Mouse (Mus musculus) heart, embryonic 12.5 days (tissue): ENCODE data around the gene Rtn4. TPM values are rescaled to one million over a fixed set of nuclear protein-coding genes. Genes with fewer than 3 reads are reported as not detected.
"Not testable (repeated sequence)": the region's sequence is repeated elsewhere in the genome, so short reads cannot be mapped to it uniquely, and the experiment has no call there.

Experiments used
- ATAC-seq: fragments of 200-750 bp; cut with Nextera tagmentation; 2 replicates; pipeline ENCODE4 v1.8.0; 2017; ENCODE audit warnings: moderate TSS enrichment, moderate library complexity; ENCODE audit not compliant: insufficient number of reproducible peaks, low FRiP score
- H3K27ac ChIP-seq: fragments of 300-500 bp; sonication (generic); 2 replicates; pipeline ENCODE4 v1.5.1; 2016; ENCODE audit warnings: mild to moderate bottlenecking, moderate library complexity; ENCODE audit not compliant: poor library complexity, severe bottlenecking
- H3K27me3 ChIP-seq: fragments of 300-500 bp; sonication (generic); replicated peaks from 2 replicates; pipeline ENCODE4 v1.6.1; 2016; ENCODE audit warnings: mild to moderate bottlenecking, moderate library complexity
- H3K36me3 ChIP-seq: fragments of 300-500 bp; sonication (generic); 2 replicates; pipeline ENCODE4 v1.6.1; 2016; ENCODE audit warnings: mild to moderate bottlenecking, moderate library complexity
- H3K4me1 ChIP-seq: fragments of 300-500 bp; sonication (generic); replicated peaks from 2 replicates; pipeline ENCODE4 v1.6.1; 2016; ENCODE audit warnings: mild to moderate bottlenecking
- H3K4me2 ChIP-seq: fragments of 300-500 bp; sonication (generic); 2 replicates; pipeline ENCODE4 v1.6.1; 2016; ENCODE audit warnings: mild to moderate bottlenecking, moderate library complexity
- H3K4me3 ChIP-seq: fragments of 300-500 bp; sonication (generic); 2 replicates; pipeline ENCODE4 v1.5.1; 2016; ENCODE audit warnings: mild to moderate bottlenecking
- H3K9ac ChIP-seq: fragments of 300-500 bp; sonication (generic); 2 replicates; pipeline ENCODE4 v1.6.1; 2016; ENCODE audit warnings: mild to moderate bottlenecking, moderate library complexity
- H3K9me3 ChIP-seq: fragments of 300-500 bp; sonication (generic); replicated peaks from 2 replicates; pipeline ENCODE4 v1.6.1; 2016; ENCODE audit warnings: mild to moderate bottlenecking, moderate library complexity
- WGBS: fragments of 180-500 bp; shearing (Covaris S2); methylation state at CpG from one replicate; pipeline ENCODE4 v1.1.7; 2016; 5-methylcytosine and 5-hydroxymethylcytosine counted together
- polyA plus RNA-seq: library from polyadenylated mRNA; unstranded; fragments of >200 nt; fragmentation: Nextera tagmentation; extraction: Ambion mirVana; gene quantifications from 2 replicates; pipeline ENCODE4 v1.2.1, GENCODE M21; 2016

Rtn4 gene
- polyA plus RNA-seq, 1 experiment from 2014 or later = 77.8 TPM

DNA sequence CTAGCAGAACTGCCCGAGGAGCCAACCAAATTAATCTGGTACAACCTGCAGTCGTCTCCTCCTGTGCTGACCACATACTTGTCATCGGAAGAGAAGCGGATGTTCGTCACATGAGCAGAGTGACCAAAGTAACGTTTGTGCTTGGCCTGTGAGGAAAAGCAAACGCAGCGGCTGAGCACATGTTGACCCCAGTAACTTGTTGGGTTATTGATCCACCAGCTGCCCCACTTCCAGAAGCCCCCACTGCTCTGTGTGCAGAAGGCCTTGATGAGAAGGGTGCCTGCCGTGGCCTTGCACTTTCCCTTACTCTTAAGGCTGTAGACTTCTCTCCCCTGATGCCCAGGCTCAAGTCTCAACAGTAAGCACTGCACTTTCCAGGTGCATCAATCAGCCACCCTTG, 53.5 kb downstream of the Rtn4 start:
- no peak for ATAC-seq
- Histone ChIP-seq H3K9ac (no peak overlapping the region), H3K27ac (no peak overlapping the region), H3K4me1 (0 out of 2 replicates have a peak, but pooled peaks cover 3% of the 10 kb centered on the region), H3K9me3 (no peaks in the 10 kb centered on the region), H3K4me2 (no peak overlapping the region), H3K4me3 (no peak overlapping the region), H3K36me3 (peaks cover 49% of the 10 kb centered on the region), H3K27me3 (no peaks in the 10 kb centered on the region)
- 88% methylated on average over 9 of the region's 9 CpGs for WGBS

DNA sequence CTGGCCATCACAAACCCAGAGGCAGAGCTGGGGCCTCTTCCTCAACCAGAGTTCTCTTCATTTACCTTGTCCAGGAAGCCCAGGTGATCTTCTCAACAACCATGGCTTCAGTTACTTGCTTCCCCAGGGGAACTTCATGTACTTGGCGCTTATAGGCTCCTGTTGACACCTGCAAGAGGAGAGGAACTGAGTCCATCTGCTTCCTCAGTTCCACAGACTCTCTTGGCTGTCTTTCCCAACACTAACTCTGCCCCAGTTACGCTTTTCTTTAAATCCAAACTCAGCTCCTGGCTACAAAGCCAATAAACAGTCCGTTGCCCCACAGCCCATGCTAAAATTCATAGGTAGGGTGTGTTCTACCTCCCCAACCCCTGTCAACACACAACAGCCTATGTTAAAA, 54.6 kb downstream of the Rtn4 start:
- H3K4me3 ChIP-seq = no peak overlapping the region
- ATAC-seq = no peak
- no peaks in the 10 kb centered on the region for H3K27me3 ChIP-seq
- no peaks in the 10 kb centered on the region for H3K9me3 ChIP-seq
- peaks cover 9% of the 10 kb centered on the region; the same call in 1 of the 2 replicates for H3K4me1 ChIP-seq
- H3K9ac ChIP-seq = no peak overlapping the region
- 86% methylated on average over 3 of the region's 3 CpGs for WGBS
- H3K36me3 ChIP-seq = peaks cover 45% of the 10 kb centered on the region
- no peak overlapping the region for H3K4me2 ChIP-seq
- H3K27ac ChIP-seq = no peak overlapping the region

DNA sequence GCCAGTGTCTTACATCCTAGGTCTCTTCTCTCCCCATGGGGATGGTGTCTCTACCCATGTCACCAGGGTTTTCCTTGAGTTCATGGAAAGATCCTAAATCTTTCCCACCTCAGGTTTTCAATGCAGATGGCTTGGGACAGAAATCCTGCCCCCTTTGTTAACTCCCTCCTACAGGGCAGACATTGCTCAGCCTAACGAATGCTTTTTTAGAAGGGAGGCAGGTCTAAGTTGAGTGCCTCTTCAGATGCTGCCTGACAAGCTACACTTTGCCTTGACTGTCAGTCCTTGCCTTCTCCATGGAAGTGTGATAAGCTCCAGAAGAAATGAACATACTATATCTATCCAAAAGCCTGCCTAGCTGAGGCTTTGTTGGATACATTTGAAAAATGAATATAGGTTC, 55.1 kb downstream of the Rtn4 start:
- no peak for ATAC-seq
- H3K4me2 ChIP-seq = no peak overlapping the region
- WGBS = 58% methylated on average over 1 of the region's 1 CpGs
- H3K27me3 ChIP-seq = no peaks in the 10 kb centered on the region
- H3K27ac ChIP-seq = no peak overlapping the region
- H3K9me3 ChIP-seq = no peaks in the 10 kb centered on the region
- H3K4me3 ChIP-seq = no peak overlapping the region
- no peak overlapping the region for H3K9ac ChIP-seq
- peaks cover 9% of the 10 kb centered on the region; the same call in 1 of the 2 replicates for H3K4me1 ChIP-seq
- peaks cover 45% of the 10 kb centered on the region for H3K36me3 ChIP-seq

DNA sequence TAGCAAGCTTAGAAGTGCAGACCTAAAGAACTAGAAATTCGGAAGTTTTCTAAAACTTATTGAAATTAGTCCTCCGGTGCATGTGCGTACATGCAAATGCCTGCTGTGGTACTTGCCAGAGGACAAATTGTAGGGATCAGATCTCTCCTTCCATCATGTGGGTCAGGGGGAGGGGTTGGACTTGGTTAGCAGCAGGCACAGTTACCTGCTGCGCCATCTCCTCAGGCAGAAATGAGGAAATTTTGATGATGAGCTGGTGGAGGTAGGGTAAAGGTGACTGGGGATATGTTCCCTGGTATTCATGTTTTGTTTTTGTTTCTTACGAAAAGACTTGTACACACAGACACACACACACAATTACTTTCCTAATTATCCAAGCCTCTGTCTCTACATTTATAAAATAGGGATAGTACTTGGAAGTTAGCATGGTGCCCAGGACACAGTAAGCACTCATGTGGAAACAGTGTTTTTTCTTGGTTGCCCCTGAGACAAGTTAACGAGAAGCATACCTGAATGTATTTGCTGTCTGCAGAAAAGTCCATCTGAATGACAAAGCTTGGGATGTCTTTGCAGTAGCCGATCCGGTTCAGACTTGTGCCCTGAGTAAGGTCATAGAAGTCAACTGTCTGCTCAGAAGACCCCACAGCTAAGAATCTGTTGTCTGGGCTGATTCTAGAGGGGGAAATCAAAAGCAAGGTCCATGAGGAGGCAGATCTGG, 56.2 kb downstream of the Rtn4 start:
- Histone ChIP-seq H3K27me3 (no peaks in the 10 kb centered on the region), H3K36me3 (peaks cover 40% of the 10 kb centered on the region), H3K4me2 (no peak overlapping the region), H3K9ac (no peak overlapping the region), H3K4me1 (peaks cover 9% of the 10 kb centered on the region; the same call in 1 of the 2 replicates), H3K4me3 (no peak overlapping the region), H3K27ac (no peak overlapping the region), H3K9me3 (no peaks in the 10 kb centered on the region)
- 94% methylated on average over 8 of the region's 8 CpGs for WGBS
- no peak for ATAC-seq

DNA sequence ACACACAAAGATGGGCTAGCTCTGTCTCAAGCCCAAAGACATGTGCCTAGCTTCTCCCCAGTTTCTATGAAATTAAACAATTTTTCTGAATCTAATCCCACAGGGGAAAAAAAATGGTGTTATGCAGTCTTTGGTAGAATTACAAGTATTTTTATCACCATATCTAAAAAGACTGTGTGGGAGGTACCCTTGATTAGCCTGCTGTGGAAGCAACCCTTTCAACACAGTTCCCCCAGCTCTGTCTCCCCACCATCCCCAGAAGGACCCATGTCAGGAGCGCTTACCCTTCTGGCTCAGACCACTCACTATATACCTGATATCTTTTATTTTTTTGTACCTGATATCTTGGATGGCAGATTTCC, 56.7 kb downstream of the Rtn4 start:
- Histone ChIP-seq H3K9me3 (no peaks in the 10 kb centered on the region), H3K27me3 (no peaks in the 10 kb centered on the region), H3K27ac (no peak overlapping the region), H3K9ac (no peak overlapping the region), H3K36me3 (peaks cover 37% of the 10 kb centered on the region), H3K4me1 (peaks cover 9% of the 10 kb centered on the region; the same call in 1 of the 2 replicates), H3K4me3 (no peak overlapping the region), H3K4me2 (no peak overlapping the region)
- WGBS = 91% methylated on average over 1 of the region's 1 CpGs
- ATAC-seq = no peak

DNA sequence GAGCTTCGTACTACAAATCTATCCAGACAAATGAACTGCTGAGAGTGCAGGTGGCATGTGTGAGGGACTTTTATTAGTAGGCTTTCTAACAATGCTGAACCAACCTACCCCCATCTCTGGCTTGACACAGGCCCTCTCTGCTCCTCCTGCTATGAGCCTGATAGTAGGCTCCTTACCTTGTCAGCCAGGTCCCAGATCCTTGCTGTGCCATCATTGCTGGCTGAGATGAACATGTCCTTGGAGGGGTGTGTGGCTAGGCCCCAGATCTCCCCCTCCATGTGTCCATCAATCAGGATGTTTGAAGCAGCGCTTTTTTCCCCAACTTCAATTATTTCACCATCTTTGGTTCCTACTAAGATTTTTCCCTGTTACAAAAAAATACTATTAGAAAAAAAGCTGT, 58.3 kb downstream of the Rtn4 start:
- 88% methylated on average over 2 of the region's 2 CpGs for WGBS
- H3K27ac ChIP-seq = no peak overlapping the region
- no peaks in the 10 kb centered on the region for H3K27me3 ChIP-seq
- no peak for ATAC-seq
- peaks cover 33% of the 10 kb centered on the region for H3K36me3 ChIP-seq
- H3K4me1 ChIP-seq = peaks cover 9% of the 10 kb centered on the region; the same call in 1 of the 2 replicates
- H3K9me3 ChIP-seq = no peaks in the 10 kb centered on the region
- no peak overlapping the region for H3K4me2 ChIP-seq
- H3K9ac ChIP-seq = no peak overlapping the region
- H3K4me3 ChIP-seq = no peak overlapping the region

DNA sequence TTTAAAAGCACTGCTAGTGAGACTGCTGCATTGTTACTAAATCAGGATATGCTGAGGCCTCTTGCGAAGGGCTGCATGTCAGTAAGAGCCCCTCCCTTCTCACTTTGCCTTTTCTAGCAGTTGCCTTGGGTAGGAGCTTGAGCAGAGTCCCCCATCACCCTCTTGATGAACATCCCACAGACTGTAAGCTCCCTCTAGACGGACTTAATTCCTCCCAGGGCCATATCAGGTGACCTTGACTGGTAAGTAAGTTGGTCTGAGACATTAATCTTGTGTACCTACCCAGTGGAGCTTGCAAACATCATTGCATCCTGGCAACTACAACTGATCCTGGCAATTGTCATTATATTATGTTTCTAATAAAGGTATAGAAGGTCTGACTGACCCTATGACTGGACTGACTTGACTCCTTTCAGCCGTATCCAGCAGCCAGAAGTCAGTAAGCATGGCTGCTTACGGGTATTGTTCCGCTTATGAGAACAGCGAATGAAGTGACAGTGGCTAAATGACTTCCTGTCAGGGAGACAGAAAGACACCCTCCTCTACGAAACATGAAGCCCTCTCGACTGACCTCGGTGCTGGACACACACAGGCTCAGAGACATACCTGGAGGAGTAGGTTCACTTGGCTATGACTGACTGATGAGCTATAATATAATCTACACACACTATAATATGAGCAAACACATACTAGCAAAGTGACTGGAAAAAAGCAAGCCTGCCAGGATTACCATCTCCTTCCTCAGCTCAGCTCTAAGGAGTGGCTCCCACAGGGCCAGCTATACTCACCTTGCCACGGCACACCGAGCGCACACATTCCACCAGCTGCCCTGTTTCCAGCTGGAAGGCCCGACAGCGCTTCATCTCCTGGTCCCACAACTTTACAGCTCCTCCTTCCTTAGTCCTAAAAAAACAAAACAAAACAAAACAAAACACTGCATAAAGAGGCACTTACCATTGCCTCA, 59.2 kb downstream of the Rtn4 start:
- WGBS = 80% methylated on average over 14 of the region's 14 CpGs
- Histone ChIP-seq H3K4me3 (no peak overlapping the region), H3K4me2 (no peak overlapping the region), H3K36me3 (peaks cover 23% of the 10 kb centered on the region), H3K9me3 (no peaks in the 10 kb centered on the region), H3K4me1 (peaks cover 11% of the 10 kb centered on the region), H3K9ac (no peak overlapping the region), H3K27ac (no peak overlapping the region), H3K27me3 (no peaks in the 10 kb centered on the region)
- no peak for ATAC-seq

DNA sequence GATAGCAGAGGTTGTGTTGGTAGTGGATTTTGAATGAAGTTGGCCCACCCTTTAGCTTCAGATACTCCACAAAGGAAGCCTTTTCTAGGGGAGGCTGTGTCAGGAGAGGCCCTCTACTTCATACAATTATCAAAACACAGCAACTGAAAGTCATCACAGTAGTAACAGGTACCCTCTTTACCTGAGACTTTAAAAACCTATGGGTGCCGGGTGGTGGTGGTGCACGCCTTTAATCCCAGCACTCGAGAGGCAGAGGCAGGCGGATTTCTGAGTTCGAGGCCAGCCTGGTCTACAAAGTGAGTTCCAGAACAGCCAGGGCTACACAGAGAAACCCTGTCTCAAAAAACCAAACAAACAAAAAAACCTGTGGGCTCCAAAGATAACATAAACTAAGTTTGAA, 63.3 kb downstream of the Rtn4 start:
- peaks cover 16% of the 10 kb centered on the region for H3K4me1 ChIP-seq
- not testable (repeated sequence) for ATAC-seq, H3K27ac ChIP-seq, H3K4me2 ChIP-seq, H3K36me3 ChIP-seq, H3K4me3 ChIP-seq, H3K27me3 ChIP-seq, H3K9me3 ChIP-seq, H3K9ac ChIP-seq
- WGBS = 85% methylated on average over 5 of the region's 5 CpGs

DNA sequence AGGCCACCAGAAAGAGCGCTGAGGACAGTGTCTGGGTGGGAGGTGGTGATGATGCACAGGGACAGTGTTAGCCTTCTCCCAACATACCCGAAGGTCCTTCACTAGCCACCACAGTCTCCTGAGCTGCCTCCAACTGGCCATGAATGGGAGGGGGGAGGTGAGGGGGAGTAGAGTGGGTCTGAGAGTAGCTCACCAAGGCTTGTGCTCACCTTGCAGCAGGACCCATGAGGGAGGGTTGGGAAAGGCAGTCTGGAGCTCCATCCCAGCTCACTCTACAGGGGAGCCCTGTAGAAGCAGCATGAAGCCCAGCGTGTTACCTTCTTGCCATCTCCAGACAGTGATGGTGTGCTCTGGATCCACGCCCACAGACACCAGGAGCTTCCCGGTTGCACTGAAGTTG, 65.9 kb downstream of the Rtn4 start:
- ATAC-seq = no peak
- H3K4me3 ChIP-seq = no peak overlapping the region
- no peaks in the 10 kb centered on the region for H3K36me3 ChIP-seq
- H3K27me3 ChIP-seq = no peaks in the 10 kb centered on the region
- WGBS = 79% methylated on average over 5 of the region's 5 CpGs
- no peak overlapping the region for H3K9ac ChIP-seq
- no peak overlapping the region for H3K4me2 ChIP-seq
- no peak overlapping the region for H3K27ac ChIP-seq
- peaks cover 8% of the 10 kb centered on the region for H3K4me1 ChIP-seq
- no peaks in the 10 kb centered on the region for H3K9me3 ChIP-seq

DNA sequence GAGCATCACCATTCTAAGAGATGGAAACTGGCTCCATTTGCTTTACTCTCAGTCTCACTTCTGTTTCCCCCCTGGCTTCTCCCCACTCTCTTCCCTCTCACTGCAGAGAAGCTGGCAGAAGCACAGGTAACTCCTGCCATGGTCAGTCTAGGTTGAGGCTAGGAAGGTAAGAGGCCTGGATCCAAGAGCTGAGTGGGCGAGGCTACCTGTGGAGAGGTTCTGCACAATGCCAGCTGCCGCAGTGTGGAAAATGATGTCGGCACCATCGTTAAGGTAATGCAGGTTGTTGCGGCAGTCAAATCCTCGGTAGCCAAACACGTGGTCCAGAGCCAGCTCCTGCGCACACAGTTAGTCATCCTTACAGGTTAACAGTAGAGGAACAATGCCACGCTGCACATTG, 68.6 kb downstream of the Rtn4 start:
- Histone ChIP-seq H3K27ac (no peak overlapping the region), H3K4me3 (no peak overlapping the region), H3K9me3 (no peaks in the 10 kb centered on the region), H3K9ac (no peak overlapping the region), H3K4me1 (peaks cover 8% of the 10 kb centered on the region), H3K27me3 (no peaks in the 10 kb centered on the region), H3K4me2 (no peak overlapping the region), H3K36me3 (no peaks in the 10 kb centered on the region)
- ATAC-seq = no peak
- WGBS = 90% methylated on average over 9 of the region's 9 CpGs

DNA sequence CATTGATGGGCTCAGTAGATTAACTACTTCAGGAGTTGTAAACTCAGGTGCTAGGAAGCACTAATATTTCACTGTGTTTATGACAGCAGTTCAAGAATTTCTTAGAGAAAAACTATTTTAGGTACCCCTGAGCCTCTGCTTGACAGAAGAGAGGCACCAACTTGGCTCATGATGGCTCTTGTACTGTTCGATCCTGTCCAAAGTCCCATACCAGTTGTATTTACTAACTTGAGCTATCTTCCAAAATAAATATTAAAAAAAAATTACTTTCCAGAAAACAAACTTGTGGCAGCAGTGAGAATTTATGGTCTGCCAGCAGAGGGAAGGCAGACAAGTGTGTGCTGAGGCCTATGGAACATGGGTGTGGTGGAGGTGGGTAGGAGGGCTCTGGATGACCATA, 70.0 kb downstream of the Rtn4 start:
- WGBS = 82% methylated on average over 1 of the region's 1 CpGs
- no peak for ATAC-seq

More for the DNA sequence above, 70.0 kb downstream of the Rtn4 start:
- H3K4me3 ChIP-seq = no peak overlapping the region
- H3K9ac ChIP-seq = no peak overlapping the region
- H3K27me3 ChIP-seq = no peaks in the 10 kb centered on the region
- peaks cover 4% of the 10 kb centered on the region; the same call in 1 of the 2 replicates for H3K4me1 ChIP-seq
- H3K27ac ChIP-seq = no peak overlapping the region
- no peaks in the 10 kb centered on the region for H3K36me3 ChIP-seq
- H3K9me3 ChIP-seq = no peaks in the 10 kb centered on the region
- H3K4me2 ChIP-seq = no peak overlapping the region
